Mouse (Mus musculus) MEL (cell line): ENCODE data around the gene Dnttip2. TPM values are rescaled to one million over a fixed set of nuclear protein-coding genes. Genes with fewer than 3 reads are reported as not detected.

Experiments
- DNase-seq: peaks from one replicate; pipeline ENCODE4 v3.0.0; 2011; ENCODE audit warnings: low read depth, low spot score
- H3K27ac ChIP-seq: 2 replicates; pipeline ENCODE4 v1.5.1; 2012; ENCODE audit warnings: low read depth, mild to moderate bottlenecking, control low read depth, low read length, moderate library complexity; ENCODE audit not compliant: control insufficient read depth
- H3K27me3 ChIP-seq, 2 experiments: fragments of 150-350 bp in 1 of 2; sonication (generic) in 1 of 2; 2 replicates each; pipeline ENCODE4 v1.6.1; 2012; ENCODE audit warnings: low read length in 2 of 2, mild to moderate bottlenecking in 2 of 2, improper control_type of control experiment in 1 of 2, moderate library complexity in 1 of 2; ENCODE audit not compliant: insufficient read depth in 2 of 2, control insufficient read depth in 1 of 2
- H3K36me3 ChIP-seq, 2 experiments: 2 replicates each; pipeline ENCODE4 v1.6.1; 2012 to 2014; ENCODE audit warnings: low read length in 2 of 2, improper control_type of control experiment in 1 of 2, inconsistent platforms in 1 of 2, mild to moderate bottlenecking in 1 of 2; ENCODE audit not compliant: insufficient read depth in 2 of 2, control insufficient read depth in 1 of 2
- H3K4me1 ChIP-seq, 2 experiments: fragments of 150-350 bp in 1 of 2; sonication (generic) in 1 of 2; 2 replicates each; pipeline ENCODE4 v1.6.1; 2012; ENCODE audit warnings: low read length in 2 of 2, improper control_type of control experiment in 1 of 2, mild to moderate bottlenecking in 1 of 2; ENCODE audit not compliant: insufficient read depth in 2 of 2, control insufficient read depth in 1 of 2
- H3K4me3 ChIP-seq, 2 experiments: fragments of 150-350 bp in 1 of 2; sonication (generic) in 1 of 2; 2 replicates each; pipeline ENCODE4 v1.5.1; 2012; ENCODE audit warnings: low read depth in 2 of 2, low read length in 2 of 2, mild to moderate bottlenecking in 2 of 2, moderate library complexity in 2 of 2, control low read depth in 1 of 2, improper control_type of control experiment in 1 of 2; ENCODE audit not compliant: control insufficient read depth in 1 of 2, insufficient read depth in 1 of 2
- H3K79me2 ChIP-seq: 2 replicates; pipeline ENCODE4 v1.6.1; 2012; ENCODE audit warnings: mild to moderate bottlenecking, low read length, moderate library complexity; ENCODE audit not compliant: control insufficient read depth, poor library complexity, insufficient read depth
- H3K9ac ChIP-seq: 2 replicates; pipeline ENCODE4 v1.6.1; 2012; ENCODE audit warnings: low read depth, mild to moderate bottlenecking, control low read depth, low read length, moderate library complexity; ENCODE audit not compliant: control insufficient read depth, poor library complexity, severe bottlenecking
- H3K9me3 ChIP-seq: fragments of 150-350 bp; sonication (generic); replicated peaks from 2 replicates; pipeline ENCODE4 v1.6.1; 2012; ENCODE audit warnings: mild to moderate bottlenecking, low read length, improper control_type of control experiment, moderate library complexity; ENCODE audit not compliant: insufficient read depth
- EP300 ChIP-seq, 2 experiments: IDR thresholded peaks; 2 replicates each; pipeline ENCODE4 v1.6.1; 2011; ENCODE audit warnings: improper control_type of control experiment in 2 of 2, low read length in 2 of 2, low read depth in 1 of 2, mild to moderate bottlenecking in 1 of 2
- MAX ChIP-seq: IDR thresholded peaks from 2 replicates; pipeline ENCODE4 v1.6.1; 2011; ENCODE audit warnings: low read length, improper control_type of control experiment
- MXI1 ChIP-seq: IDR thresholded peaks from 2 replicates; pipeline ENCODE4 v1.6.1; 2011; ENCODE audit warnings: mild to moderate bottlenecking, low read depth, low read length, improper control_type of control experiment
- POLR2A ChIP-seq, 2 experiments: IDR thresholded peaks; 2 replicates each; pipeline ENCODE4 v1.6.1; 2011 to 2012; ENCODE audit warnings: low read length in 2 of 2, mild to moderate bottlenecking in 2 of 2, control low read depth in 1 of 2, improper control_type of control experiment in 1 of 2, low read depth in 1 of 2, moderate library complexity in 1 of 2; ENCODE audit not compliant: control insufficient read depth in 1 of 2, insufficient read depth in 1 of 2, poor library complexity in 1 of 2
- POLR2AphosphoS5 ChIP-seq: IDR thresholded peaks from 2 replicates; pipeline ENCODE4 v1.6.1; 2012; ENCODE audit warnings: low read depth, borderline replicate concordance, mild to moderate bottlenecking, inconsistent platforms, low read length, moderate library complexity, mixed read lengths
- RAD21 ChIP-seq: IDR thresholded peaks from 2 replicates; pipeline ENCODE4 v1.6.1; 2011; ENCODE audit warnings: mild to moderate bottlenecking, low read depth, low read length, improper control_type of control experiment
- SIN3A ChIP-seq: IDR thresholded peaks from 2 replicates; pipeline ENCODE4 v1.6.1; 2012; ENCODE audit warnings: low read length, improper control_type of control experiment, inconsistent platforms
- TBP ChIP-seq: IDR thresholded peaks from 2 replicates; pipeline ENCODE4 v1.8.0; 2011; ENCODE audit warnings: low read depth, low read length, improper control_type of control experiment
- USF2 ChIP-seq, 2 experiments: IDR thresholded peaks; 2 replicates each; pipeline ENCODE4 v1.6.1; 2011 to 2012; ENCODE audit warnings: improper control_type of control experiment in 2 of 2, low read length in 2 of 2, borderline replicate concordance in 1 of 2, inconsistent platforms in 1 of 2, low read depth in 1 of 2, mild to moderate bottlenecking in 1 of 2; ENCODE audit not compliant: insufficient read depth in 1 of 2
- ZNF384 ChIP-seq: IDR thresholded peaks from 2 replicates; pipeline ENCODE4 v1.6.1; 2012; ENCODE audit warnings: low read depth, mild to moderate bottlenecking, inconsistent platforms, low read length, improper control_type of control experiment
- polyA plus RNA-seq, 2 experiments: library from polyadenylated mRNA; stranded (reverse) in 1 of 2; unstranded in 1 of 2; fragments of >175 nt in 1 of 2; fragments of >200 nt in 1 of 2; gene quantifications; 2 replicates each; pipeline versions ENCODE4 v1.2.1 to v1.2.4; 2012; ENCODE audit warnings: low replicate concordance in 2 of 2, low read depth in 1 of 2; ENCODE audit not compliant: insufficient read length in 2 of 2, insufficient read depth in 1 of 2, missing spikeins in 1 of 2
- total RNA-seq: library from RNA; depleted of rRNA; stranded (reverse); fragments of 300-350 nt; gene quantifications from 2 replicates; pipeline ENCODE4 v1.2.3, GENCODE M21; 2012

Gene Dnttip2
- total and polyA plus RNA-seq, 3 experiments, result 84.4 to 90.5 TPM; not detected in 1

GRCm38 (mm10) chr3:122293223-122293953, 19.2 kb downstream of the Dnttip2 start:
- H3K4me1 ChIP-seq, result peaks cover 2 to 15% of the 10 kb centered on the region in 2 experiments; a peak in 3 of 4 replicates
- peaks cover 0 to 15% of the 10 kb centered on the region in 2 experiments; a peak in 2 of 4 replicates for H3K36me3 ChIP-seq
- H3K79me2 ChIP-seq, result peaks cover 2% of the 10 kb centered on the region; the same call in 1 of the 2 replicates
- peak overlapping the region; percentile 54 to 94 for H3K4me3 ChIP-seq
- no peaks in the 10 kb centered on the region for H3K9me3 ChIP-seq
- H3K9ac ChIP-seq, result peak overlapping the region; percentile 85
- no peaks in the 10 kb centered on the region for H3K27me3 ChIP-seq
- DNase-seq, result peak; percentile 54
- no peak overlapping the region for H3K27ac ChIP-seq
- TF ChIP-seq POLR2A (IDR thresholded peaks at IDR 0.05; ENCODE audit: control insufficient read depth in 1 of 2, insufficient read depth in 1 of 2, low read depth in 1 of 2, low read length in 2 of 2, poor library complexity in 1 of 2), result 0 out of 4 replicates have a peak, but pooled peaks of 1 of the 2 experiments have one; percentile 16
- no peak for TF ChIP-seq EP300 (IDR thresholded peaks at IDR 0.05; ENCODE audit: low read depth in 1 of 2, low read length in 2 of 2)
- no peak for TF ChIP-seq USF2 (IDR thresholded peaks at IDR 0.05; ENCODE audit: borderline replicate concordance in 1 of 2, insufficient read depth in 1 of 2, low read depth in 1 of 2, low read length in 2 of 2)
- TF ChIP-seq ZNF384, result no peak
- TF ChIP-seq POLR2AphosphoS5, result no peak
- TF ChIP-seq RAD21, result no peak
- TF ChIP-seq, all 39 proteins: peak for 1

GRCm38 (mm10) chr3:122293954-122294850, 20.0 kb downstream of the Dnttip2 start, which contains the start of gene Bcar3:
Gene Bcar3, plus strand, starts transcription at chr3:122294136.
- Histone ChIP-seq H3K4me3 (peak within 1 kb of the TSS; percentile 54 to 94), H3K9me3 (no peaks in the 10 kb centered on the region), H3K27me3 (no peaks in the 10 kb centered on the region), H3K4me1 (peaks cover 2 to 15% of the 10 kb centered on the region in 2 experiments; a peak in 3 of 4 replicates), H3K9ac (peak within 1 kb of the TSS; percentile 85), H3K27ac (no peak within 1 kb of the TSS), H3K79me2 (peaks cover 2% of the 10 kb centered on the region; the same call in 1 of the 2 replicates), H3K36me3 (peaks cover 0 to 15% of the 10 kb centered on the region in 2 experiments; a peak in 2 of 4 replicates)
- TF ChIP-seq MXI1, result peak; percentile 84
- TF ChIP-seq POLR2A (IDR thresholded peaks at IDR 0.05; ENCODE audit: control insufficient read depth in 1 of 2, insufficient read depth in 1 of 2, low read depth in 1 of 2, low read length in 2 of 2, poor library complexity in 1 of 2), result no peak
- TF ChIP-seq SIN3A, result peak; percentile 62; the same call in 1 of the 2 replicates
- no peak for TF ChIP-seq MAX
- 0 out of 2 replicates have a peak, but pooled peaks have one; percentile 35 for TF ChIP-seq TBP
- DNase-seq, result peak; percentile 94
